Mouse (Mus musculus): ENCODE results near the gene AY358078. TPM values are rescaled to one million over a fixed set of nuclear protein-coding genes. Genes with fewer than 3 reads are reported as not detected.
"Not testable (repeated sequence)": the region's sequence is repeated elsewhere in the genome, so short reads cannot be mapped to it uniquely, and the experiment has no call there.

Gene AY358078
- not detected in 2 replicates for polyA plus RNA-seq (2015; fragmentation: Nextera tagmentation; extraction: Ambion mirVana)

DNA sequence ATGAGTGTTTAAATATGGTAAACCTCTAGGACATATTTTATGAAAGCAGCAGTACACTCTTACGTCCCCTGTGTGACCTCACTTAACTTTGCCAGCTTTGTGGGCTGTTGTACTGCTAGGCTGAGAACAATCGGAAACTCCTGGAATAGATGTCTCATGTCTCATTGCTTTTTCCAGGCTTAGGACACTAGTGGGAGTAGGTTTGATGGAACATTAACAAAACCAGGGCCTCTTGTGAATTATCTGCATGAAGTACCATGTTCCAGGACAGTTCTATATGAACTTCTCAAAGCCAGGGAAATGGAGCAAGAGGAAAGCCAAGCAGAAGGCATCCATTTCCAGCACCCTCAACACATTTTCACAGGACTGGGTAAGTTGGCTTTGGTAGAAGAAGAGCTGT, at the start of gene AY358078:
AY358078 (plus strand) TSS at position 301 of the 400 bp plus-strand sequence.
- no peaks in the 10 kb centered on the region for H3K4me1 ChIP-seq (replicated peaks)
- no peak within 1 kb of the TSS for H3K9ac ChIP-seq
- no peaks in the 10 kb centered on the region for H3K36me3 ChIP-seq
- H3K9me3 ChIP-seq = no peaks in the 10 kb centered on the region
- H3K27ac ChIP-seq = no peak within 1 kb of the TSS
- no peaks in the 10 kb centered on the region for H3K27me3 ChIP-seq (replicated peaks)
- no peak within 1 kb of the TSS for H3K4me2 ChIP-seq (replicated peaks)
- no peak for ATAC-seq
- WGBS = 81% methylated on average over 2 of the region's 2 CpGs
- no peak within 1 kb of the TSS for H3K4me3 ChIP-seq (replicated peaks)

DNA sequence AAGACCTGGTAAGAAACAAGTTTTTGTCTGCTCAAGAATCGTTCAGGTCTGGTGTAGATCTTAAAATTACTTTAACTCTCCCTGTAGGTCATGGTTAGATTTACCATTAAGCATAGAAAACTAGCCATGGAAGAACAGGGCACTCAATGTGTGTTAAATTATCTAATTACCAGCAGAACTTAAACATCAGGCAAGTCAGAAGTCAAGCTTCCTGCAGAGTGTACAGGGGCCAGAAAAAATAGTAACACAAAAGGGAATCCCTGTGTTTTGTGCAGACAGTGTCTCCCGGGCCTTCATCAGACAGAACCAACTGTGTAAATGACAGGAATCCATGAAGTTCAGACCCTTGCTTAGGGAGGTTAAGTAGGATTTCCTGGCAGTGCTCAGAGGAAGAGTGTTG, 43.9 kb upstream of the AY358078 start:
- ATAC-seq = no peak
- Histone ChIP-seq H3K4me3 (replicated peaks) (no peak overlapping the region), H3K27me3 (replicated peaks) (no peaks in the 10 kb centered on the region), H3K4me2 (replicated peaks) (no peak overlapping the region), H3K4me1 (replicated peaks) (no peaks in the 10 kb centered on the region), H3K36me3 (no peaks in the 10 kb centered on the region), H3K9ac (no peak overlapping the region), H3K9me3 (no peaks in the 10 kb centered on the region), H3K27ac (no peak overlapping the region)
- WGBS = 71% methylated on average over 2 of the region's 2 CpGs

DNA sequence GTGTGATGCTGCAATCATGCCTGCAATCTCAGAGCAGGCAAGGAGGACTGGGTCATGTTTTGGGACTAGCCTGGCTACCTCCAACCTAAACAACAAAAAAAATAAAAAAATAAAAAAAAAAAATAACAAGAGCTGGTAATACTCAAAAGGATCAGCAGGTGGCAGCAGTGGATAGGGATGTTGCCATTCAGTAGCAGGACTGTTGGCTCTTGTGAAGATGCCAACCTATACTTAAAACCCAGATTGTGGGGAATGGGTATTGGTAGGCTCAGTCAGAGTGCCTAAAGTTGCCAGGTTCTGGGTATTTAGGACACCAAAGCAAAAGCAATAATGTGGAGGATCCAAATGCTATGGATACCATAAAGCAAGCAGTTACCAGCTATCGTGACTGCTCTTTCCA, 28.5 kb upstream of the AY358078 start:
- not testable (repeated sequence) for H3K27me3 ChIP-seq (replicated peaks); ATAC-seq; H3K4me1 ChIP-seq (replicated peaks); H3K9me3 ChIP-seq; H3K4me2 ChIP-seq (replicated peaks); H3K36me3 ChIP-seq; H3K9ac ChIP-seq; H3K4me3 ChIP-seq (replicated peaks); H3K27ac ChIP-seq
- WGBS = 81% methylated on average over 1 of the region's 1 CpGs

DNA sequence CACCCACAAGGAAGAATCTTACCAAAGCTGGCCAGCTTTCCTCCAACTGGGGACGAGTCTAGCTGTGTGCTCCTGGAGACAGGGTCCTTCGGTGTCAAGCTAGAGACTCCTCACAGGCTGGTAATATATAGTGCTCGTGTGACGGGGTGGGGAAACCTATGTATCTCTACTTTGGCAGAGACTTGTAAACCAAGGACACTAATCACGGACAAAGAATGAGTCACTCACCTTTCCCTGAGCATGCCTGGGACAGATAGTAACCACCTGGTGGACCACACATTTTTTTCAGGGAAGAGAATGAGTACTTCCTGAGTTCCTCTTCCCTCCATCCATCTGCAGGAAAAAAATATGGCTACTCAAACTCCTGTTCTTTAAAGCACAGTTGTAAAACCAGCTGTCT, 26.4 kb upstream of the AY358078 start, which contains the start of gene Ang4:
Ang4 (minus strand) TSS at position 101 of the 400 bp plus-strand sequence.
- H3K4me1 ChIP-seq (replicated peaks) = no peaks in the 10 kb centered on the region
- H3K27ac ChIP-seq = no peak within 1 kb of the TSS
- H3K27me3 ChIP-seq (replicated peaks) = no peaks in the 10 kb centered on the region
- H3K4me2 ChIP-seq (replicated peaks) = no peak within 1 kb of the TSS
- ATAC-seq = no peak
- H3K9me3 ChIP-seq = no peaks in the 10 kb centered on the region
- no peak within 1 kb of the TSS for H3K9ac ChIP-seq
- H3K4me3 ChIP-seq (replicated peaks) = no peak within 1 kb of the TSS
- no peaks in the 10 kb centered on the region for H3K36me3 ChIP-seq
- 64% methylated on average over 5 of the region's 5 CpGs for WGBS

DNA sequence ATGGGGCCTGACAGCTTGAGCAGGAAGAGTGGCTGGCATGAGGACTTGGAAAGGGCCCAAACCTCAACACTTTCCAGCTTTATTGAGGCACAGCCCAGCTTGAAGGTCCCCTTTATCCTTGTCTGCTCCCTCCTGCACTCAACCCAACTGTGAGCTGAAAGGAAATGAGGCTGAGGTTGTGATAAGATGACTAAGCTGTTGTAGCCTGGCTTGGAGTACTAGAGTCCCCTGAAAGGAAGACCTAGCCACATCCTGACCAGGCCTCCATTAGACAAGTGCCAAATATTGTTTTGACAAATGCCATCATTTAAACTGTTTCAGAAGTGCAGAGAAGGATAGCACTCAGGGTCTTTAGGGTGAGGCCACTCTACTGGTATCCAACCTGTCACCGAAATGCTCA, 22.1 kb upstream of the AY358078 start:
- no peaks in the 10 kb centered on the region for H3K4me1 ChIP-seq (replicated peaks)
- H3K4me3 ChIP-seq (replicated peaks) = no peak overlapping the region
- H3K4me2 ChIP-seq (replicated peaks) = no peak overlapping the region
- ATAC-seq = no peak
- H3K9ac ChIP-seq = no peak overlapping the region
- H3K27ac ChIP-seq = no peak overlapping the region
- no peaks in the 10 kb centered on the region for H3K27me3 ChIP-seq (replicated peaks)
- no peaks in the 10 kb centered on the region for H3K36me3 ChIP-seq
- H3K9me3 ChIP-seq = no peaks in the 10 kb centered on the region
- 97% methylated on average over 1 of the region's 1 CpGs for WGBS

DNA sequence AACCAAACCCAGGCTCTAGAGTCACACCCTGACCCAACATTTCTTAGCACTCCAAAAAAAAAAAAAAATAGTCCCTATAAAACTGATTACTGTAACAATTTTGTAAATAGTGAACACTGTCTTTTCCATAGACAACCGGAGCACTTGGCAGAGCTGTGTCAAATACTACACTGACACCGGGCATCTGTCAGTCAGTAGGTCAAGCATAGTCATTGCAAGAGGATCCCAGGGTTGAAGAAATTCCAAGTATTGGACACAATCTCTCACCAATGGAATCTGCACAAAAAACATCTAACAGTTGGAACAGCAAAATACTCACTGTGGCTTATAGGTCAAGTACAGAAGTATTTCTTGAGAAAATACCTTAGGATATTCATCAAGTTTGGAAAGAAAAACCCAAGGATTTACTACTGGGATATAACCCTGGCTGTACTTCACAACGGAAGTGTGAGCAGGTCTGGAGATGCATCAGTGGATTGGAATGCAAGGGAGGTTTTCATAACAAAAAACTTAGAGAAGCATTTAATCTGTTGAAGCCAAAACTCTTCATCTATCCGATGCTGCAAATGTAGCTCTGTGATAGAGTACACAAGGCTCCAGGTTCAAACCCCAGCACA, 20.9 kb upstream of the AY358078 start:
- 69% methylated on average over 4 of the region's 4 CpGs for WGBS
- ATAC-seq = no peak
- H3K27ac ChIP-seq = no peak overlapping the region

DNA sequence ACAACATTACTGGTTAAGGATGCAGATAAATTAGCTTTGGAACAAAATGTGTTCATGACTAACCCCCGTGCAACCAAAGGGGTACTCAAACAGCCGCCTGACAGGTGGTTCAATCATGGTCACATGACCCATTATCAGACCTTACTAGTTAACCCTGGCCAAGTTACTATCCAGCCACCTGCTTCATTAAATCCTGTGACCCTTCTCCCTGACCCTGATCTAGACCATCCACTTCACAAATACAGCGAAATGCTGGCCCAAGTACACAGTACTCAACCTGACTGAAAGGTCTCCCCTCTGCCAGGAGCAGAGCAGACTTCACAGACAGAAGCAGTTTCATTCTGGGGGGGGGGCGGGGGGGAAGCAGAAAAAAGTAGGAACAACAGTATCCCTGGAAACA, 13.5 kb upstream of the AY358078 start:
- WGBS = 83% methylated on average over 4 of the region's 4 CpGs
- Histone ChIP-seq H3K27me3 (replicated peaks) (no peaks in the 10 kb centered on the region), H3K36me3 (no peaks in the 10 kb centered on the region), H3K9me3 (no peaks in the 10 kb centered on the region), H3K9ac (no peak overlapping the region), H3K27ac (no peak overlapping the region), H3K4me3 (replicated peaks) (no peak overlapping the region), H3K4me2 (replicated peaks) (no peak overlapping the region), H3K4me1 (replicated peaks) (no peaks in the 10 kb centered on the region)
- no peak for ATAC-seq

More for the DNA sequence above, 20.9 kb upstream of the AY358078 start:
- Histone ChIP-seq H3K4me3 (replicated peaks) (no peak overlapping the region), H3K27me3 (replicated peaks) (no peaks in the 10 kb centered on the region), H3K4me1 (replicated peaks) (no peaks in the 10 kb centered on the region), H3K9ac (no peak overlapping the region), H3K9me3 (no peaks in the 10 kb centered on the region), H3K36me3 (no peaks in the 10 kb centered on the region), H3K4me2 (replicated peaks) (no peak overlapping the region)

DNA sequence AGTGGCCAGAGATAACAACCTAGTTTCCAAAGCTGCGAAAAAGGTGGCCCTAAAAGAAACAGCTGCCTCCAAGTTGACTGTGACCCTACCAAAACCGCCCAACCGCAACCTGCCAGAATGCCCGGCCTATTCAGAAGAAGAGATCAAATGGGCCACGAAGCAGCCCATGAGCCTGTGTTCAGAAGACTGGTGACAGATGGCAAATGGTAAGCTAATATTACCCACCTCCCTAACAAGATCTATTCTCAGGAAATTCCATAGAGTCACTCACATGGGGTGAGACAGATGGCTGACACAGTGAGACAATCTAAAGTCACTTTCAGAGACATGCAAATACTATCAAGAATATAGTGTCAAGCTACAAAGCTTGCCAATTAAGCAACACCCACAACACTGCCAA, 12.8 kb upstream of the AY358078 start:
- Histone ChIP-seq H3K4me3 (replicated peaks) (no peak overlapping the region), H3K9ac (no peak overlapping the region), H3K36me3 (no peaks in the 10 kb centered on the region), H3K4me2 (replicated peaks) (no peak overlapping the region), H3K4me1 (replicated peaks) (no peaks in the 10 kb centered on the region), H3K27ac (no peak overlapping the region), H3K9me3 (no peaks in the 10 kb centered on the region), H3K27me3 (replicated peaks) (no peaks in the 10 kb centered on the region)
- WGBS = 80% methylated on average over 5 of the region's 5 CpGs
- no peak for ATAC-seq

DNA sequence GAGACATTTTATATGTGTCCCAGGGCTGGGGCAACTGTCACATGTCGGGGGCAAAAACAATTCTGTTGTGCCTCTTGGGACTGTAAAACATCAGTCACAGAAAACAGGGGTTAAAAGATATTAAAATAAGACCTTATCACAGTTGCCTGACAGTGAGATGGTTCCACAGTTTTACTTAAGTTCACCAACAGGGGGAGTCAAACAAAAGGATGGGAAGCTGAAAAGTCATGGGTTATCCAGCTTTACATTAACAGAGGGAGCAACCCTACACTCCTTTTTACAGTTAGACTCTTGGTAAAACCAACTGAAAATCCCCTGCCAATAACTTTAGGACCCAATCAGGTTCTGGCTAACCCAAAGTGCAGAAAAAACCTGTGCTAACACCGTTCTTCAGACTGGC, 10.7 kb upstream of the AY358078 start:
- H3K9me3 ChIP-seq = no peaks in the 10 kb centered on the region
- H3K9ac ChIP-seq = no peak overlapping the region
- no peak overlapping the region for H3K4me2 ChIP-seq (replicated peaks)
- 83% methylated on average over 2 of the region's 2 CpGs for WGBS
- H3K27me3 ChIP-seq (replicated peaks) = no peaks in the 10 kb centered on the region
- H3K36me3 ChIP-seq = no peaks in the 10 kb centered on the region
- H3K4me1 ChIP-seq (replicated peaks) = no peaks in the 10 kb centered on the region
- no peak overlapping the region for H3K27ac ChIP-seq
- no peak overlapping the region for H3K4me3 ChIP-seq (replicated peaks)
- ATAC-seq = no peak

DNA sequence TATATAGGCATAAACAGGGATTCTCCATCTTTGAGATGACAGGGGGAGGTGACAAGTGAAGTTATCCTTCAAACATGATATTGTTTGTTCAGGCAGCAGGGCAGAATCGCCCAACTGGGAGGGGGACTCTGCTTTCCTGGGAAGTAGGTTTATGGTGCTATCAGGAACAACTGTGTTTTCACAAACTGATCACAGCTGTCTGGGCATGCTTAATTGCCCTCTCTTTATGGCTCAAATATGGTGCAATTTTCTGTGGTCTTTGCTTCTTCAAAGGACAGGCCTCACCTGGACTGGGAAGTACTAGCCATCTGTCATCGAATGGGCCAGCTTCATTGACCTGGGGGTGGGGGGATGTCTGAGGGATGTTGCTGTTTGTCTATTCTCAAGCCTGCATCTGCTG, 5.7 kb upstream of the AY358078 start:
- no peak overlapping the region for H3K27ac ChIP-seq
- no peak overlapping the region for H3K4me3 ChIP-seq (replicated peaks)
- H3K9me3 ChIP-seq = no peaks in the 10 kb centered on the region
- no peak overlapping the region for H3K9ac ChIP-seq
- peak; percentile 90 for ATAC-seq
- 19% methylated on average over 2 of the region's 2 CpGs for WGBS
- H3K4me2 ChIP-seq (replicated peaks) = no peak overlapping the region
- H3K27me3 ChIP-seq (replicated peaks) = no peaks in the 10 kb centered on the region
- no peaks in the 10 kb centered on the region for H3K4me1 ChIP-seq (replicated peaks)
- H3K36me3 ChIP-seq = no peaks in the 10 kb centered on the region

DNA sequence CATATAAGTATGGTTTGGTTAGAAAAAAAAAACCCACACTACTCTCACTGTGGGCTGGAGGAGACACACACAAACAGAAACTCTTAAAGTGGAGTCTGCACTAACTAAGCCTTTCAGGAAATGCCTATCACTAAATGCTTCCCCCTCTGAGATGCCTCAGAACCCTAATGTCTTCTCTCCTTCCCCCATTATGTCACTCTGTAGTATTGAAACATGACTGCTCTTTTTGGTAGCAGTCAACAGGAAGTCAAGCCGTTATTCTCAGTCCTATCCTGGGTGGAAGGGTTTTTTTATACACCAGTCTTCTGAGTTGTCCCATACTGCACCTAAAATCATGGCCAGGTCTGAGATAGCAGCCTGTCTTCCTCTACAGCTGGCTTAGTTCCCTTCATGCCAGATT, 26.8 kb downstream of the AY358078 start:
- ATAC-seq = no peak
- 68% methylated on average over 1 of the region's 1 CpGs for WGBS
- no peak overlapping the region for H3K4me2 ChIP-seq (replicated peaks)
- no peaks in the 10 kb centered on the region for H3K36me3 ChIP-seq
- H3K4me3 ChIP-seq (replicated peaks) = no peak overlapping the region
- no peaks in the 10 kb centered on the region for H3K27me3 ChIP-seq (replicated peaks)
- H3K4me1 ChIP-seq (replicated peaks) = no peaks in the 10 kb centered on the region
- no peaks in the 10 kb centered on the region for H3K9me3 ChIP-seq
- no peak overlapping the region for H3K27ac ChIP-seq
- H3K9ac ChIP-seq = no peak overlapping the region

DNA sequence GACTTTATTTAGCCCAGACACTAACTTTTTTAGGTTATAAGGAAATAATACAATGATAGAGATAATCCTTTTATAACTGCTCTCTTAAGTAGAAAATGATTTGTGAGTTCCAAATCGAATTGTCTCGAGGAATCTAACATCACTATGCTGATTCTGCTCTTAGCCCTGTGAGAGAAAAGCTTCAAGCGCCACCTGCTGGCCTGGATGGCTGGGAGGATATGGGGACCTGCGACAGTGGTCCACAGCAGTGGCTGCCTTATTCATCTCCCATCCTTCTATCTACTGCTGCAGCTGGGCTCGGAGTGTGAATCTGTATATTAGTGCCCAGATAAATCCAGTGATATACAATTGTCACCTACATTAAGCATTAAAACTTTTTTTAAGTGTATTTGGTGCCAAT, 28.0 kb downstream of the AY358078 start:
- ATAC-seq, H3K36me3 ChIP-seq: not testable (repeated sequence)
- 36% methylated on average over 5 of the region's 5 CpGs for WGBS

DNA sequence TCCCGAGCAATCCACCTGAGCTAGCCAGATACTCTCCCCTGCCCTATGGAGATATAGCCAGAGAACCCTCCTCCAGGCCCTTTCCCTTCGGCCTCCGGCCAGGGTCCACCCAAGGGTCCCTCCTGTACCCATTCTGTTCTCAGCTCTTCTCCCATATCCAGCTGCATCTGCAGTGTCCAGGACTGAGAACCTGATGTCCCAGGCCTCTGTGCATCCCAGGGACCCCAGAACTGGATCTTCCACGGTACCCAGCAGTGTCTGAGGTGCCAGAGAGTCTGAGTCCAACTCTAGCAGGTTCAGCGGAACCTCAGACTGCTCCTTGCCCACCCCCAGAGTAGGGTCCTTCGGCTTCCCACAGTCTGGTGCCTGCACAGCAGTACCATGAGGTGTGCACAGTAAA, 29.3 kb downstream of the AY358078 start:
- Histone ChIP-seq H3K27me3 (replicated peaks) (no peaks in the 10 kb centered on the region), H3K4me3 (replicated peaks) (no peak overlapping the region), H3K4me1 (replicated peaks) (no peaks in the 10 kb centered on the region), H3K9me3 (no peaks in the 10 kb centered on the region), H3K36me3 (no peaks in the 10 kb centered on the region), H3K4me2 (replicated peaks) (no peak overlapping the region), H3K9ac (no peak overlapping the region), H3K27ac (no peak overlapping the region)
- ATAC-seq = no peak
- WGBS = 82% methylated on average over 6 of the region's 6 CpGs

More for the DNA sequence above, 28.0 kb downstream of the AY358078 start:
- not testable (repeated sequence) for H3K9ac ChIP-seq; H3K27ac ChIP-seq; H3K27me3 ChIP-seq (replicated peaks); H3K4me3 ChIP-seq (replicated peaks); H3K9me3 ChIP-seq; H3K4me2 ChIP-seq (replicated peaks); H3K4me1 ChIP-seq (replicated peaks)
